Mouse (Mus musculus): ENCODE measurements around the gene Olfm3. TPM values are rescaled to one million over a fixed set of nuclear protein-coding genes. Genes with fewer than 3 reads are reported as not detected.

Gene Olfm3
- total and polyA plus RNA-seq, 3 experiments = not detected

DNA sequence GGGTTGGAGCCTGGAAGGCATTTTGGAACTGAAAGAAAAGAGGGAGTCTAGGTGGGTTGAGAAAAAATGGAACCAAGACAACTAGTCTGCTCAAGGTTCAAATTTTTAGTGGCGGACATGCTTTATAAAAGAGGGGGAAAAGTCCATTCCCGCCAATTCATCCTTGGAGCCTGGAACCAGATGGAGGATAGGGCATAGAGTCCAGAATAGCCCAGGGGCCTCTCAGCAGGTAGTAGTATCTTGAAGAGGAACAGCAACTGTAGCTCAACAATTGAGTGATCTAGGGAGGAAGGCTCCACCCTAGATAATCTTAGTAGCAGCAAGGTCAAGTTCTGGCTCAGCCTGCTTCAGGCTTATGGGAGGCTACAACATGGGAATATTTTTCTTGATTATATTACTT, 87.0 kb downstream of the Olfm3 start:
- no peak for TF ChIP-seq SMC3 (IDR thresholded peaks at IDR 0.05; ENCODE audit: low read depth, low read length)
- no peak for TF ChIP-seq EP300 (IDR thresholded peaks at IDR 0.05; ENCODE audit: low read depth in 1 of 2, low read length in 2 of 2)
- TF ChIP-seq MAFK (IDR thresholded peaks at IDR 0.05; ENCODE audit: borderline replicate concordance, low read depth, low read length) = no peak
- no peak for TF ChIP-seq NRF1 (IDR thresholded peaks at IDR 0.05; ENCODE audit: insufficient read depth, low read depth, low read length, poor library complexity, severe bottlenecking)
- TF ChIP-seq ETS1 (IDR thresholded peaks at IDR 0.05; ENCODE audit: low read depth, low read length) = no peak
- TF ChIP-seq NELFE (IDR thresholded peaks at IDR 0.05; ENCODE audit: low read depth, low read length) = no peak
- TF ChIP-seq MXI1 (IDR thresholded peaks at IDR 0.05; ENCODE audit: low read depth, low read length) = no peak
- no peaks in the 10 kb centered on the region for H3K27me3 ChIP-seq (ENCODE audit: control insufficient read depth in 1 of 2, insufficient read depth in 2 of 2, low read length in 2 of 2)
- no peaks in the 10 kb centered on the region for H3K4me1 ChIP-seq (ENCODE audit: control insufficient read depth in 1 of 2, insufficient read depth in 2 of 2, low read length in 2 of 2)
- H3K9me3 ChIP-seq (replicated peaks; ENCODE audit: insufficient read depth, low read length) = no peaks in the 10 kb centered on the region
- no peak overlapping the region for H3K27ac ChIP-seq (ENCODE audit: control insufficient read depth, low read depth, low read length)
- no peak overlapping the region for H3K4me3 ChIP-seq (ENCODE audit: control insufficient read depth in 1 of 2, insufficient read depth in 1 of 2, low read depth in 2 of 2, low read length in 2 of 2)
- H3K9ac ChIP-seq (ENCODE audit: control insufficient read depth, low read depth, low read length, poor library complexity, severe bottlenecking) = no peak overlapping the region
- no peaks in the 10 kb centered on the region for H3K36me3 ChIP-seq (ENCODE audit: control insufficient read depth in 1 of 2, insufficient read depth in 2 of 2, low read length in 2 of 2)
- DNase-seq (ENCODE audit: low read depth, low spot score) = no peak
- H3K79me2 ChIP-seq (ENCODE audit: control insufficient read depth, insufficient read depth, low read length, poor library complexity) = no peaks in the 10 kb centered on the region

- H3K4me3 ChIP-seq (ENCODE audit: control insufficient read depth in 1 of 2, insufficient read depth in 1 of 2, low read depth in 2 of 2, low read length in 2 of 2) = no peak overlapping the region
- H3K27me3 ChIP-seq (ENCODE audit: control insufficient read depth in 1 of 2, insufficient read depth in 2 of 2, low read length in 2 of 2) = no peaks in the 10 kb centered on the region
- H3K36me3 ChIP-seq (ENCODE audit: control insufficient read depth in 1 of 2, insufficient read depth in 2 of 2, low read length in 2 of 2) = no peaks in the 10 kb centered on the region
- no peak for DNase-seq (ENCODE audit: low read depth, low spot score)
- no peaks in the 10 kb centered on the region for H3K9me3 ChIP-seq (replicated peaks; ENCODE audit: insufficient read depth, low read length)
- no peaks in the 10 kb centered on the region for H3K79me2 ChIP-seq (ENCODE audit: control insufficient read depth, insufficient read depth, low read length, poor library complexity)
- TF ChIP-seq TCF12 (IDR thresholded peaks at IDR 0.05; ENCODE audit: low read depth, low read length) (no peak), RCOR1 (IDR thresholded peaks at IDR 0.05; ENCODE audit: low read depth, low read length) (no peak), POLR2AphosphoS5 (IDR thresholded peaks at IDR 0.05; ENCODE audit: borderline replicate concordance, low read depth, low read length) (no peak), POLR2A (IDR thresholded peaks at IDR 0.05; ENCODE audit: control insufficient read depth in 1 of 2, insufficient read depth in 1 of 2, low read depth in 1 of 2, low read length in 2 of 2, poor library complexity in 1 of 2) (no peak), CHD2 (IDR thresholded peaks at IDR 0.05; ENCODE audit: low read length) (no peak), E2F4 (IDR thresholded peaks at IDR 0.05; ENCODE audit: borderline replicate concordance, low read depth, low read length) (no peak)
- no peaks in the 10 kb centered on the region for H3K4me1 ChIP-seq (ENCODE audit: control insufficient read depth in 1 of 2, insufficient read depth in 2 of 2, low read length in 2 of 2)
- no peak overlapping the region for H3K9ac ChIP-seq (ENCODE audit: control insufficient read depth, low read depth, low read length, poor library complexity, severe bottlenecking)
- no peak overlapping the region for H3K27ac ChIP-seq (ENCODE audit: control insufficient read depth, low read depth, low read length)
Observed at GRCm38 (mm10) chr3:114995956-114996355, 92.1 kb downstream of the Olfm3 start.

- H3K36me3 ChIP-seq (ENCODE audit: control insufficient read depth in 1 of 2, insufficient read depth in 2 of 2, low read length in 2 of 2) = no peaks in the 10 kb centered on the region
- no peaks in the 10 kb centered on the region for H3K79me2 ChIP-seq (ENCODE audit: control insufficient read depth, insufficient read depth, low read length, poor library complexity)
- H3K9ac ChIP-seq (ENCODE audit: control insufficient read depth, low read depth, low read length, poor library complexity, severe bottlenecking) = no peak overlapping the region
- no peaks in the 10 kb centered on the region for H3K27me3 ChIP-seq (ENCODE audit: control insufficient read depth in 1 of 2, insufficient read depth in 2 of 2, low read length in 2 of 2)
- no peaks in the 10 kb centered on the region for H3K4me1 ChIP-seq (ENCODE audit: control insufficient read depth in 1 of 2, insufficient read depth in 2 of 2, low read length in 2 of 2)
- no peak overlapping the region for H3K27ac ChIP-seq (ENCODE audit: control insufficient read depth, low read depth, low read length)
- TF ChIP-seq EP300 (IDR thresholded peaks at IDR 0.05; ENCODE audit: low read depth in 1 of 2, low read length in 2 of 2) (no peak), MEF2A (IDR thresholded peaks at IDR 0.05; ENCODE audit: extremely low read depth, insufficient replicate concordance, low read depth, low read length, poor library complexity, severe bottlenecking) (no peak), CHD1 (IDR thresholded peaks at IDR 0.05; ENCODE audit: low read depth, low read length) (no peak)
- no peak overlapping the region for H3K4me3 ChIP-seq (ENCODE audit: control insufficient read depth in 1 of 2, insufficient read depth in 1 of 2, low read depth in 2 of 2, low read length in 2 of 2)
- no peak for DNase-seq (ENCODE audit: low read depth, low spot score)
- H3K9me3 ChIP-seq (replicated peaks; ENCODE audit: insufficient read depth, low read length) = no peaks in the 10 kb centered on the region
Observed at GRCm38 (mm10) chr3:115027560-115027959, 123.7 kb downstream of the Olfm3 start.

Data from MEL (cell line).